Mouse (Mus musculus): Measurements from ENCODE around the gene Ces1g. TPM values are rescaled to one million over a fixed set of nuclear protein-coding genes. Genes with fewer than 3 reads are reported as not detected.

Gene Ces1g
- total RNA-seq (2012; rRNA removed) (not detected in 2 replicates), total RNA-seq (2014; rRNA removed) (not detected in 2 replicates), polyA plus RNA-seq (2012; ENCODE audit: insufficient read length, low read depth) (not detected in 2 replicates)

DNA sequence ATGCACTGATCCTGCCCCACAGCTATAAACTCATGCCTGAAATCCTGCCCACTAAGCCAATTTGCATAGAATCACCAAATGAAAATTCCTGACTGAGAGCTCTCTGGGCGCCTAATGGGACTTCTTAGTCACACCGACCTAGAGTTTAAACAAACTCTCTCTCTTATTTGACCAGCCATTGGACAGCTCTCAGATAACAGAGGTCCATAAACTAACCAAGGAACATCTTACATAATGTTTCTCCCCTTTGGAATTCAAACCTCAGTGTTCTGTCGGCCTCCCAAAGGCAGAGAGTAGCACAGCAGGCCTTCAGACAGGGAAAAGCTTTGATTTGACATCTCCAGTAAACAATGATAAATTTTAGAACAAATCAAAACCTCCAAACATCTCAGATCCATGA lies at the start of gene Ces1g:
Gene Ces1g (minus strand): TSS at position 102 of the 400 bp plus-strand sequence.
- H3K4me1 ChIP-seq (ENCODE audit: control insufficient read depth in 1 of 2, insufficient read depth in 2 of 2), result no peaks in the 10 kb centered on the region
- H3K9me3 ChIP-seq (replicated peaks; ENCODE audit: low read length), result no peaks in the 10 kb centered on the region
- DNase-seq (ENCODE audit: extremely low read depth), result no peak
- in situ Hi-C loops (cut with MboI; ENCODE audit: low pct_ligation_motif_present, low pct_unique_long_range_greater_than_20kb, low sequenced_read_pairs) (no loop called here), dilution Hi-C loops (cut with MboI; ENCODE audit: extremely low pct_ligation_motif_present, extremely low pct_unique_long_range_greater_than_20kb, low sequenced_read_pairs) (no loop called here)
- no peak within 1 kb of the TSS for H3K9ac ChIP-seq (ENCODE audit: insufficient read depth, low read depth)
- H3K4me3 ChIP-seq (replicated peaks in 1 of 3; ENCODE audit: low read depth in 2 of 3, low read length in 2 of 3, poor library complexity in 1 of 3), result no peak within 1 kb of the TSS
- H3K27me3 ChIP-seq (replicated peaks), result peaks cover 58% of the 10 kb centered on the region
- H3K4me2 ChIP-seq (ENCODE audit: insufficient read depth, low read depth, poor library complexity, severe bottlenecking), result no peak within 1 kb of the TSS
- no peaks in the 10 kb centered on the region for H3K36me3 ChIP-seq (replicated peaks in 1 of 2; ENCODE audit: control insufficient read depth in 1 of 2, insufficient read depth in 1 of 2, low read length in 1 of 2)
- H3K27ac ChIP-seq (ENCODE audit: insufficient read depth, low read depth), result no peak within 1 kb of the TSS
- no peak for TF ChIP-seq ZMIZ1 (IDR thresholded peaks at IDR 0.05; ENCODE audit: low read depth, low read length)
- no peak for TF ChIP-seq ZC3H11A (IDR thresholded peaks at IDR 0.05; ENCODE audit: low read depth, low read length)
- no peak for TF ChIP-seq POLR2AphosphoS2 (IDR thresholded peaks at IDR 0.05; ENCODE audit: low read depth, low read length)
- no peak for TF ChIP-seq TBP (conservative IDR thresholded peaks at IDR 0.05; ENCODE audit: low read depth, low read length)
- TF ChIP-seq KAT2A (IDR thresholded peaks at IDR 0.05; ENCODE audit: insufficient replicate concordance, low read length), result no peak
- TF ChIP-seq CTCF (conservative IDR thresholded peaks at IDR 0.05 in 1 of 2, IDR thresholded peaks at IDR 0.05 in 1 of 2; ENCODE audit: low read depth in 2 of 2, low read length in 2 of 2), result no peak
- no peak for TF ChIP-seq TCF12 (IDR thresholded peaks at IDR 0.05; ENCODE audit: low read depth, low read length)
- TF ChIP-seq JUN (IDR thresholded peaks at IDR 0.05; ENCODE audit: insufficient read depth, low read depth, low read length), result no peak
- no peak for TF ChIP-seq MEF2A (IDR thresholded peaks at IDR 0.05; ENCODE audit: borderline replicate concordance, low read depth, low read length)
- no peak for TF ChIP-seq CHD2 (IDR thresholded peaks at IDR 0.05; ENCODE audit: low read length)
- no peak for TF ChIP-seq GABPA (IDR thresholded peaks at IDR 0.05; ENCODE audit: insufficient replicate concordance, low read depth, low read length)
- TF ChIP-seq ZKSCAN1 (IDR thresholded peaks at IDR 0.05; ENCODE audit: borderline replicate concordance, low read depth, low read length), result no peak
- no peak for TF ChIP-seq MAFK (IDR thresholded peaks at IDR 0.05; ENCODE audit: insufficient replicate concordance, low read length)
- TF ChIP-seq PAX5 (IDR thresholded peaks at IDR 0.05; ENCODE audit: low read length), result no peak
- TF ChIP-seq IRF4 (IDR thresholded peaks at IDR 0.05; ENCODE audit: low read depth, low read length), result no peak
- no peak for TF ChIP-seq MYC (IDR thresholded peaks at IDR 0.05; ENCODE audit: low read depth, low read length)
- TF ChIP-seq ELF1 (IDR thresholded peaks at IDR 0.05; ENCODE audit: low read depth, low read length), result no peak
- H3K79me2 ChIP-seq (replicated peaks; ENCODE audit: control insufficient read depth, extremely low read depth, insufficient read depth, poor library complexity, severe bottlenecking), result no peaks in the 10 kb centered on the region

DNA sequence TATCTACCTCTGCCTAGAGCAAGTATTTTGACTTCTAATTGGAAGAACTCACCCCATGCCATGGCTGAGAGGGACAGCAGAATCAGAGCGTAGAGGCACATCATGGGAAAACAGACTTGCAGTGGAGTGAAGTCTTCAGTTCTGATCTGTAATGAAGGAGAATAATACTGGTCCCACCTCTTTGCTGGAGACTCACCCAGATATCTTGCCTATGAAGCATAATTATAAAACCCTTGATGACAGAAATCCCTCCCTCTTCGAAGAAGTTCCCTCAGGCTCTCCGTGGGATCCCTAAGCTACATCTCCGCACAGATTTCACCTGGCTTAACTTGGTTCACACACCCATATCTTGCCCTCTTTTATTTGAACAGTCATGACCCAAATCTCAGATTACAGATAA lies 42.5 kb upstream of the Ces1g start, which contains the start of gene Ces1h:
Gene Ces1h (minus strand): TSS at position 101 of the 400 bp plus-strand sequence.
- no peak for DNase-seq (ENCODE audit: extremely low read depth)

More for the DNA sequence above, 42.5 kb upstream of the Ces1g start, which contains the start of gene Ces1h:
- Histone ChIP-seq H3K36me3 (replicated peaks in 1 of 2; ENCODE audit: control insufficient read depth in 1 of 2, insufficient read depth in 1 of 2, low read length in 1 of 2) (no peaks in the 10 kb centered on the region), H3K79me2 (replicated peaks; ENCODE audit: control insufficient read depth, extremely low read depth, insufficient read depth, poor library complexity, severe bottlenecking) (no peaks in the 10 kb centered on the region), H3K9me3 (replicated peaks; ENCODE audit: low read length) (no peaks in the 10 kb centered on the region), H3K4me3 (replicated peaks in 1 of 3; ENCODE audit: low read depth in 2 of 3, low read length in 2 of 3, poor library complexity in 1 of 3) (no peak within 1 kb of the TSS), H3K4me1 (ENCODE audit: control insufficient read depth in 1 of 2, insufficient read depth in 2 of 2) (0 out of 4 replicates have a peak, but pooled peaks cover 0 to 2% of the 10 kb centered on the region in 2 experiments), H3K27ac (ENCODE audit: insufficient read depth, low read depth) (no peak within 1 kb of the TSS), H3K4me2 (ENCODE audit: insufficient read depth, low read depth, poor library complexity, severe bottlenecking) (no peak within 1 kb of the TSS), H3K9ac (ENCODE audit: insufficient read depth, low read depth) (no peak within 1 kb of the TSS), H3K27me3 (replicated peaks) (peaks cover 62% of the 10 kb centered on the region)
- dilution Hi-C loops (cut with MboI; ENCODE audit: extremely low pct_ligation_motif_present, extremely low pct_unique_long_range_greater_than_20kb, low sequenced_read_pairs), result no loop called here
- in situ Hi-C loops (cut with MboI; ENCODE audit: low pct_ligation_motif_present, low pct_unique_long_range_greater_than_20kb, low sequenced_read_pairs), result no loop called here
- TF ChIP-seq JUND (conservative IDR thresholded peaks at IDR 0.05; ENCODE audit: low read depth, low read length) (no peak), JUN (IDR thresholded peaks at IDR 0.05; ENCODE audit: insufficient read depth, low read depth, low read length) (no peak), SMC3 (IDR thresholded peaks at IDR 0.05; ENCODE audit: low read depth, low read length) (no peak), MAZ (IDR thresholded peaks at IDR 0.05; ENCODE audit: low read depth, low read length) (no peak), ELF1 (IDR thresholded peaks at IDR 0.05; ENCODE audit: low read depth, low read length) (no peak), NRF1 (IDR thresholded peaks at IDR 0.05; ENCODE audit: low read depth, low read length) (no peak), RAD21 (IDR thresholded peaks at IDR 0.05; ENCODE audit: low read depth, low read length) (no peak), IRF4 (IDR thresholded peaks at IDR 0.05; ENCODE audit: low read depth, low read length) (no peak), KAT2A (IDR thresholded peaks at IDR 0.05; ENCODE audit: insufficient replicate concordance, low read length) (no peak), MEF2A (IDR thresholded peaks at IDR 0.05; ENCODE audit: borderline replicate concordance, low read depth, low read length) (no peak), ZMIZ1 (IDR thresholded peaks at IDR 0.05; ENCODE audit: low read depth, low read length) (no peak), POLR2A (IDR thresholded peaks at IDR 0.05; ENCODE audit: low read depth, low read length) (no peak), EP300 (IDR thresholded peaks at IDR 0.05; ENCODE audit: low read length) (no peak), PAX5 (IDR thresholded peaks at IDR 0.05; ENCODE audit: low read length) (no peak), TCF12 (IDR thresholded peaks at IDR 0.05; ENCODE audit: low read depth, low read length) (no peak), ETS1 (conservative IDR thresholded peaks at IDR 0.05; ENCODE audit: low read depth, low read length) (no peak), RCOR1 (conservative IDR thresholded peaks at IDR 0.05; ENCODE audit: low read depth, low read length) (no peak), CHD2 (IDR thresholded peaks at IDR 0.05; ENCODE audit: low read length) (no peak), POLR2AphosphoS2 (IDR thresholded peaks at IDR 0.05; ENCODE audit: low read depth, low read length) (no peak), SIN3A (IDR thresholded peaks at IDR 0.05; ENCODE audit: low read length) (no peak)

Measured in CH12.LX (cell line).